Mouse (Mus musculus): ENCODE data around the gene Adprhl2. TPM values are rescaled to one million over a fixed set of nuclear protein-coding genes. Genes with fewer than 3 reads are reported as not detected.

Adprhl2 gene
- polyA plus RNA-seq, 1 experiment from 2014 or later, result 70.5 TPM

- Histone ChIP-seq H3K36me3 (no peaks in the 10 kb centered on the region), H3K9ac (replicated peaks) (no peak within 1 kb of the TSS; the same call in 1 of the 2 replicates), H3K27me3 (peaks cover 73% of the 10 kb centered on the region), H3K4me3 (peak within 1 kb of the TSS; percentile 39), H3K27ac (replicated peaks) (no peak within 1 kb of the TSS; the same call in 1 of the 2 replicates), H3K4me2 (replicated peaks) (peak within 1 kb of the TSS; percentile 52), H3K9me3 (no peaks in the 10 kb centered on the region), H3K4me1 (peaks cover 6% of the 10 kb centered on the region; the same call in 1 of the 2 replicates)
- no peak for ATAC-seq (ENCODE audit: low FRiP score, low read depth)
- WGBS, result 3% methylated on average over 34 of the region's 42 CpGs
Observed at GRCm38 (mm10) chr4:126286492-126286891, 35.0 kb downstream of the Adprhl2 start, which contains the start of gene Col8a2. Gene Col8a2, plus strand, starts transcription at chr4:126286793.

GRCm38 (mm10) chr4:126283582-126283981 is 37.9 kb downstream of the Adprhl2 start:
- WGBS, result 88% methylated on average over 8 of the region's 8 CpGs

GRCm38 (mm10) chr4:126281706-126282105 is 39.8 kb downstream of the Adprhl2 start:
- Histone ChIP-seq H3K4me3 (no peak overlapping the region), H3K27ac (replicated peaks) (no peak overlapping the region), H3K27me3 (peaks cover 36% of the 10 kb centered on the region), H3K9ac (replicated peaks) (no peak overlapping the region), H3K36me3 (no peaks in the 10 kb centered on the region), H3K9me3 (no peaks in the 10 kb centered on the region), H3K4me1 (peaks cover 12% of the 10 kb centered on the region), H3K4me2 (replicated peaks) (no peak overlapping the region)
- ATAC-seq (ENCODE audit: low FRiP score, low read depth), result no peak
- WGBS, result 64% methylated on average over 9 of the region's 9 CpGs

More at GRCm38 (mm10) chr4:126283582-126283981, 37.9 kb downstream of the Adprhl2 start:
- Histone ChIP-seq H3K27me3 (peaks cover 55% of the 10 kb centered on the region), H3K9ac (replicated peaks) (0 out of 2 replicates have a peak overlapping the region, but pooled peaks have one; percentile 0), H3K36me3 (no peaks in the 10 kb centered on the region), H3K27ac (replicated peaks) (no peak overlapping the region), H3K4me3 (no peak overlapping the region), H3K9me3 (no peaks in the 10 kb centered on the region), H3K4me1 (peaks cover 8% of the 10 kb centered on the region), H3K4me2 (replicated peaks) (no peak overlapping the region)
- no peak for ATAC-seq (ENCODE audit: low FRiP score, low read depth)

- Histone ChIP-seq H3K4me1 (peaks cover 8% of the 10 kb centered on the region), H3K27me3 (peaks cover 14% of the 10 kb centered on the region), H3K36me3 (peaks cover 17% of the 10 kb centered on the region), H3K9me3 (no peaks in the 10 kb centered on the region), H3K27ac (replicated peaks) (no peak overlapping the region), H3K4me3 (no peak overlapping the region), H3K4me2 (replicated peaks) (no peak overlapping the region), H3K9ac (replicated peaks) (no peak overlapping the region)
- no peak for ATAC-seq (ENCODE audit: low FRiP score, low read depth)
- 67% methylated on average over 9 of the region's 9 CpGs for WGBS
Observed at GRCm38 (mm10) chr4:126278961-126279360, 42.5 kb downstream of the Adprhl2 start.

GRCm38 (mm10) chr4:126278565-126278915 is 43.0 kb downstream of the Adprhl2 start:
- Histone ChIP-seq H3K27ac (replicated peaks) (no peak overlapping the region), H3K27me3 (peaks cover 10% of the 10 kb centered on the region), H3K9me3 (no peaks in the 10 kb centered on the region), H3K9ac (replicated peaks) (no peak overlapping the region), H3K4me3 (no peak overlapping the region), H3K36me3 (peaks cover 19% of the 10 kb centered on the region), H3K4me2 (replicated peaks) (no peak overlapping the region), H3K4me1 (peaks cover 8% of the 10 kb centered on the region)
- no peak for ATAC-seq (ENCODE audit: low FRiP score, low read depth)
- WGBS, result 33% methylated on average over 9 of the region's 9 CpGs

- peaks cover 5% of the 10 kb centered on the region for H3K27me3 ChIP-seq
- no peak for ATAC-seq (ENCODE audit: low FRiP score, low read depth)
- no peak overlapping the region for H3K9ac ChIP-seq (replicated peaks)
- 0 out of 2 replicates have a peak overlapping the region, but pooled peaks have one; percentile 30 for H3K4me2 ChIP-seq (replicated peaks)
- no peak overlapping the region for H3K27ac ChIP-seq (replicated peaks)
- 7% methylated on average over 13 of the region's 13 CpGs for WGBS
- no peaks in the 10 kb centered on the region for H3K9me3 ChIP-seq
- peaks cover 8% of the 10 kb centered on the region for H3K4me1 ChIP-seq
- H3K4me3 ChIP-seq, result no peak overlapping the region
- peaks cover 24% of the 10 kb centered on the region for H3K36me3 ChIP-seq
Observed at GRCm38 (mm10) chr4:126277906-126278564, 43.5 kb downstream of the Adprhl2 start.

GRCm38 (mm10) chr4:126275681-126276131 is 45.8 kb downstream of the Adprhl2 start:
- 92% methylated on average over 13 of the region's 13 CpGs for WGBS
- H3K4me2 ChIP-seq (replicated peaks), result no peak overlapping the region
- peaks cover 8% of the 10 kb centered on the region for H3K4me1 ChIP-seq
- no peak overlapping the region for H3K27ac ChIP-seq (replicated peaks)
- H3K36me3 ChIP-seq, result peaks cover 34% of the 10 kb centered on the region
- no peak overlapping the region for H3K4me3 ChIP-seq
- no peak for ATAC-seq (ENCODE audit: low FRiP score, low read depth)
- peaks cover 4% of the 10 kb centered on the region; the same call in 1 of the 2 replicates for H3K27me3 ChIP-seq
- H3K9ac ChIP-seq (replicated peaks), result no peak overlapping the region
- H3K9me3 ChIP-seq, result no peaks in the 10 kb centered on the region

- H3K9me3 ChIP-seq, result no peaks in the 10 kb centered on the region
- H3K27me3 ChIP-seq, result peaks cover 4% of the 10 kb centered on the region; the same call in 1 of the 2 replicates
- no peak overlapping the region for H3K4me3 ChIP-seq
- ATAC-seq (ENCODE audit: low FRiP score, low read depth), result no peak
- H3K9ac ChIP-seq (replicated peaks), result no peak overlapping the region
- no peak overlapping the region for H3K4me2 ChIP-seq (replicated peaks)
- H3K4me1 ChIP-seq, result peaks cover 8% of the 10 kb centered on the region
- peaks cover 34% of the 10 kb centered on the region for H3K36me3 ChIP-seq
- H3K27ac ChIP-seq (replicated peaks), result no peak overlapping the region
- 95% methylated on average over 4 of the region's 4 CpGs for WGBS
Observed at GRCm38 (mm10) chr4:126275081-126275480, 46.4 kb downstream of the Adprhl2 start.

- H3K36me3 ChIP-seq, result peaks cover 34% of the 10 kb centered on the region
- H3K9me3 ChIP-seq, result no peaks in the 10 kb centered on the region
- peaks cover 2% of the 10 kb centered on the region; the same call in 1 of the 2 replicates for H3K27me3 ChIP-seq
- H3K9ac ChIP-seq (replicated peaks), result no peak overlapping the region
- no peak overlapping the region for H3K4me3 ChIP-seq
- 74% methylated on average over 13 of the region's 13 CpGs for WGBS
- no peak overlapping the region for H3K4me2 ChIP-seq (replicated peaks)
- H3K4me1 ChIP-seq, result peaks cover 8% of the 10 kb centered on the region
- H3K27ac ChIP-seq (replicated peaks), result no peak overlapping the region
- no peak for ATAC-seq (ENCODE audit: low FRiP score, low read depth)
Observed at GRCm38 (mm10) chr4:126273753-126274152, 47.8 kb downstream of the Adprhl2 start.

- no peaks in the 10 kb centered on the region for H3K4me1 ChIP-seq
- no peak overlapping the region for H3K4me2 ChIP-seq (replicated peaks)
- peaks cover 20% of the 10 kb centered on the region for H3K36me3 ChIP-seq
- no peak overlapping the region for H3K9ac ChIP-seq (replicated peaks)
- no peaks in the 10 kb centered on the region for H3K27me3 ChIP-seq
- WGBS, result 83% methylated on average over 3 of the region's 3 CpGs
- ATAC-seq (ENCODE audit: low FRiP score, low read depth), result no peak
- no peak overlapping the region for H3K27ac ChIP-seq (replicated peaks)
- H3K9me3 ChIP-seq, result no peaks in the 10 kb centered on the region
- H3K4me3 ChIP-seq, result no peak overlapping the region
Observed at GRCm38 (mm10) chr4:126269292-126269691, 52.2 kb downstream of the Adprhl2 start.

All from midbrain, embryonic 12.5 days (tissue).